Mouse (Mus musculus) heart, postnatal 36 days (tissue): ENCODE measurements around the gene Cdh13. TPM values are rescaled to one million over a fixed set of nuclear protein-coding genes. Genes with fewer than 3 reads are reported as not detected.
"Not testable (repeated sequence)": the region's sequence is repeated elsewhere in the genome, so short reads cannot be mapped to it uniquely, and the experiment has no call there.

Experiments
- DNase-seq, 2 experiments: peaks; one replicate each; pipeline ENCODE4 v3.0.0; 2021 to 2022
- intact Hi-C: fragments of 180-260 bp; cut with DNase I; formaldehyde crosslinking; loops from one replicate; pipeline ENCODE4 v1.15.1; 2025
- total RNA-seq, 2 experiments: library from RNA; stranded (reverse); gene quantifications; 2 replicates each; pipeline ENCODE4 v1.2.3; 2021

The Cdh13 gene
- total RNA-seq, 2 experiments from 2014 or later: 182 to 204 TPM

DNA sequence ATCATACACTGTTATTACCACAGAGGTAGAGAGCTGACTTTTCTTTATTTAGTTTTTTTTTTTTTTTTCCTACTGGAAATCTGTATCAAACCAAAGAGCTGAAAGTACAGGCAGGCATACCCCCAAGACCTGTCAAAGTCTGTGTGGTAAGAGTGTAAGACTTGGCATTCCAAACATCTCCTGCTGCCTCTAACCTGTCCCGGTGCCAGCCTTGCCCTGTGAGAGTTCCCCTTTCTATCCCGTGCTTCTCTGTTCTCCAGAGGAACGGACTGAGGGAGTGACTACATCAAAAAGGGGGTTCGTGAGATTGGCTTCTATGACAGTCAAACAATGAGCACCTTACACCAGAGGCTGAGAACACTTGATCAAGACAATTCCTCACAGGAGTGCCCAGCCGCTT, 458.2 kb downstream of the Cdh13 start:
- intact Hi-C loops: no loop called here
- no peak for DNase-seq

DNA sequence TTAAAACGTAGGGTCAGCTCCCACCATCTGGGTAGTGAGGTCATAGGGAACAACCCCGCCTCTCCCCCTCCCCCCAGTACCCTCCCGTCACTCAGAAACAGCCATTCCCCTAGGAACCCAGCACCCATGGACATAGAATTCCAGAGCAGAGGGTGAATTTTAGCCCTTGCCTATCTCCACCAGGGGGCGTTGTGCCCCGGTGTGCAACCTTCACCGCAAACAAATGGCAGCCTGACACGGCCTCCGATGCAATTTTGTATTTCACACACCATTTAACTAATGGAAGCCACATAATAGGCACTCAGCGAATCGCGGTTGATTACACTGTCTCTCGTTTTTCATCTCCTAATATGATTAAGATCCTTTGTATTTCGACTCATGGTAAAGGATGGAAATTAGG, 461.5 kb downstream of the Cdh13 start:
- intact Hi-C loops: no loop called here
- DNase-seq: no peak

DNA sequence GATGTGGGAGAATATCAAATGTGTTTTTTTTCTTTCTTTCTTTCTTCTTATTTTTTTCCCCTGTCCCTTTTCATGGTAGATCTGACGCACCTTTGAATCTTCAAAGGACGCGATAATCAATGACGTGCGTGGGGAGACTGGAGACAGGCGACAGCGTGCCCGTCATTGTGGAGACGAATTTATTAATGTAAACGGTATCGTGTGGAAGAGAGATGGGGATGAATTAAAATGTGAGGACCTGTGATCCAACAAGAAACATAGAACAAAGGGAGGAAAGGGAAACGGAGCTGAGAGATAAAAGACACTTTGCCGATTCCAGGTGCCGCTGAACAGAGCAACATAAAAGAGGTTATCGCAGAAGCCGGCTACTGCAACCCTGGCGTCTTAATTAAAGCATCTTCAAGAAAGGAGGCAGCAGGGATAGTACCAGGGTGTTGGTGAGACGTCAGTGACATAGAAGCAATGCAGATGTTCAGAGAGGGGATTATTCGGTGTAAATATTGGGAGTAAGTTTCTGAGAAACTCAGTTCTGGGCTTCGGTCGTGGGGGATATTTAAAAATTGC, 464.6 kb downstream of the Cdh13 start:
- intact Hi-C loops: no loop called here
- DNase-seq: no peak

DNA sequence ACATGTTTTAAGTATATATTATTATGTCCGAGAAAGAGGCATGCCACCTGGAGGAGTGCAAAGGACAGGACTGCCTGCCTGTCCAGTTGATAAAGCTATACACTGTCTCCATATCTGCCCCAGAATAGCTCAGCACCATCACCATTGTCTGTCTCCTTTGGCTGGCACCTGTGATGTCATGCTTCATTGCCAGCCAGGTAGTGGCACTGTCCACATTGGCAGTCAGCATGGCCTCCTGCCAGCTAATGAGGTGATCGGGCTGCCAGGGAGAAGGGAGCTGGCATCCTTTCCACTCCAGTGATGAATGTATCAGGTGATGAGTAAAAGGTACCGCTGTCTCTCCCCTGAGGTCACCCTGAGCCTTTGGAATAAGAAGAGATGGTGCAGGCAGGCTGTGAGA, 465.7 kb downstream of the Cdh13 start:
- no peak for DNase-seq
- intact Hi-C loops: no loop called here

DNA sequence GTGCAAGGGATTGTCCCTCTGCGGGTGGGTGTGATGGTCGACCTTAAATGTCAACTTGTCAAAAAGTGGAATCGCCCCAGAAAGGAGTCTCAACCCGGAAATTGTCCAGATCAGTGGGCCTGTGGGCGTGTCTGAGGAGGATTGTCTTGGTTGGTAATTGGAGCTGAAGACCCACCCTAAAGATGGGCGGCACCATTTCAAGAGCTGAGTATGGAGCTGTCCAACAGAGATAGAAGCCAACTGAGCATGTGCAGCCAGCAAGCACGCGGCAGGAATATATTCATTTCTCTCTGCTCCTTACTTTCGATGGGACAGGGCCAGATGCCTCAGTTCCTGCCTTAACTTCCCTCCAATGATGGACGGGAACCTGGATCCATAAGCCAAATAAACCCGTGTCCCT, 466.3 kb downstream of the Cdh13 start:
- no peak for DNase-seq
- intact Hi-C loops: no loop called here

DNA sequence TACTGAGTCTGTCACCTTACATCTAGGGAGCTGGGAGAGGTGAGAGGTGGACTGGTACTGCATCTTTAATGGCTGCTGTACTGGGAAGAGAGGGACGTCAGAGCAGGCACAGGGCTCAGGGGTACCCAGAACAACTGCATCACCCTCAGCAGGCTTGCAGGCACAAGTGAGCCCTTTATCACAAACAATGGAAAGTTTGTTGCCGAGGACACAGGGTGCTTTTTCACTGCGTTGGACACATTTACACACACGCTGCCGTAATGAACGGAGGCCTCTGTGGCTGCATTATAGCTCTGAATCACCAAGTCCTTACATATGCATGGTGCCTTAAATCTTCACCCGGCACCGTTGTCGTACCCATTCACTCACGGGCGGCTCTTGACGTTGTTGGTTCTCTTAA, 470.2 kb downstream of the Cdh13 start:
- intact Hi-C loops: no loop called here
- no peak for DNase-seq

DNA sequence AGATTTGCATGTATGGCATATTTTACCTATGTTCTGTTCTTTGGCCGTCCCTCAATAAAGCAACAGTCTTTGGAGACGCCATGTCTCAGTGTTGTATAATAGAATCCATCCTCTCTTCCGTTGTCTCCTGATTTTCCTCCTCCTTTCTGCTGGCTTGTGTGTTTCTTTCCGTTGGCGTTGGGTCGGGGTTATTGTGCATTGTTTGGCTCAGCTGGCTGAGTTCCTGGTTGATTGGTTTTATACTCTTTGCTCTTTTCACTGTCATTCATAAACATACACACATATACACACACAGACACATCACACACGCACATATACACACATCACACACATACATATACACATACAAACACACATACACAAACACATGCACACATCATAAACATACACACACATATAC, 470.6 kb downstream of the Cdh13 start:
- intact Hi-C loops: no loop called here

DNA sequence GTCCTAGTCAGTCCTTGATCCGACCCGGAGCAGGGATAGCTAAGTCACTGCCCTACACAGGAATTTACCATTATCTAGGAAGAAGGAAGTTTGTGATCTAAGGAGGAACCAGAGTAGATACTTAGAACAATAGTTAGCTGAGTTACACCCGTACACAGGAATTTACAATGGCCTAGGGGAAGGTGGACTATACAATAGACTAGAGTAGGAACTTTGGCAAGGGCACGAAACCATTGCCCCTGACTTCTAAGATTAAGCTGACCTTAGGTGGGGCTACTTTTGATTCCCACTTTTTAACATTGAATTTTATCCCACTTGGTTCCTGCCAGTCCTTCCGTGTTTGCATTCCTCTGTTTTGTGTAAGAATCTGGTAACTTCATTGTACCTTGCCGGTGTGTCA, 494.0 kb downstream of the Cdh13 start:
- DNase-seq, intact Hi-C loops: not testable (repeated sequence)

More for the DNA sequence above, 470.6 kb downstream of the Cdh13 start:
- no peak for DNase-seq

DNA sequence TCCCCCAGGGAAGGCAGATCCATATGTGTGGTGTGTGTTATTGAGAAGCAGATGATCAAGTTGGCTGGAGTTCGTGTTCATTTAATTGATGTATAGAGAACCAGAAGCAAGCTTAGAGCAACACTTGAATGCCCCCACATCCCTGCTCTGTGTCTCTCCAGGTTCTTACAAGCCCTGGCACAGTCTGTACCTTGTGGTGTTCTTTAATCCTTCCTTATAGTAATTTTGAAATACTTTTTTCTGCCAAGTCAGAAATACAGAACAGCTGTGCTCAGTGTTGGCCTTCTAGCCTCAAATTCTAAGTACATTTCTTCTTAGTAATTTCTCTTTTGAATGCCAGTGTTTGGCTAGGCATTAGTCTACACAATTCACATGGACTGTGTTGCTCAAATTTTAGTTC, 494.8 kb downstream of the Cdh13 start:
- intact Hi-C loops: no loop called here
- no peak for DNase-seq

DNA sequence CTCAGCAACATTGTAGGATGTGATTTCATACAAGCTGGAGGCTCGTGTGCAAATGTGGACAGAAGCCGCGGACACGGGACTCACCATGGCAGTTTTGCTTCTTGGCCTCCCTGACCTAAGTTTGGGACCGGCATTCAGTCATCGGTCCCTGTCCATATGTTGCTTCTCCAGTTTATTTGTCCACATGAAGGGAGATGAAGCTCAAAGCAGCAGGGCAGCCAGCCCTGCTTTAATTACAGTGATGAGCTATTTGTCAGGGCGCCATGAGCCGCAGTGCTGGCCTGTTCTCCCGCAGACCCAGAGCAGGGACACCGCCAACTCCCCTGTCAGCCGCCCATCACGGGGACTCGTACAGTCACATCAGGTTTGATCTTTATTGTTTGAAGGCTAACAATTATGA, 502.1 kb downstream of the Cdh13 start:
- no peak for DNase-seq
- intact Hi-C loops: no loop called here

DNA sequence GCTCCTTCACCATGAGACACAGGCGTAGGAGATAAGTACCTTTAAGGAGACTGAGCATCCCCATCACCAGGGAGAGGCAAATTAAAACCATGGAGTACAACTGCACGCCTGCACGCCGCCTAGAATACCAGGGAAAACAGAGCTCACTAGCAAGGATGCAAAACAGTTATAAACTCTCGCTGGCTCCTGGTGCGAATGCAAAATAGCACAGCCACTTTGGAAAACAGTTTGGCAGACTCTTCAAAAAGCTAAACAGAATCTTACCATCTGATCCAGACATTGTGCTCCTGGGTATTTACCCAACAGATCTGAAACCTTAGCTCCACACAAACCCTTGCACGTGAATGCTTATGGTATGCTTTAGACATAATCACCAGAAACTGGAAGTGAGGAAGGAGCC, 506.1 kb downstream of the Cdh13 start:
- intact Hi-C loops: no loop called here
- DNase-seq: no peak

DNA sequence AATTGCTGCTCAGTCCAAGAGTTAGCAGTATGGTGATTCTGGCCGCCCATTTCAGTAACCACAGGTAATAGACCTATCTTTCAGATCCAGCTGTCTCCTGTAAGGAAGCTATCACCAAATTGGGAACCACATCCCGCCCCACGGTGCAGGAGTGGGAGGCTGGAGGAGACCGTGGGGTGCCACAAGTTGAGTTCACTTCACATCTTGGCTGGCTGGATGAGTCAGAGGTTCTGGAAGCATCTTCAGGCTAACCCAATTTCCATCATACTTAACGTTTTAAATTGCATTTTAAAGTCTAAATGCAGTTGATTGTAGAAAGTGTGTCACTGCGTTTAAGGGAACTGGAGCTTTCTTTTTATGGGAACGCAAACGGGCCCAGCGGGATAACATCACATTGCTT, 511.4 kb downstream of the Cdh13 start:
- intact Hi-C loops: no loop called here
- no peak for DNase-seq

DNA sequence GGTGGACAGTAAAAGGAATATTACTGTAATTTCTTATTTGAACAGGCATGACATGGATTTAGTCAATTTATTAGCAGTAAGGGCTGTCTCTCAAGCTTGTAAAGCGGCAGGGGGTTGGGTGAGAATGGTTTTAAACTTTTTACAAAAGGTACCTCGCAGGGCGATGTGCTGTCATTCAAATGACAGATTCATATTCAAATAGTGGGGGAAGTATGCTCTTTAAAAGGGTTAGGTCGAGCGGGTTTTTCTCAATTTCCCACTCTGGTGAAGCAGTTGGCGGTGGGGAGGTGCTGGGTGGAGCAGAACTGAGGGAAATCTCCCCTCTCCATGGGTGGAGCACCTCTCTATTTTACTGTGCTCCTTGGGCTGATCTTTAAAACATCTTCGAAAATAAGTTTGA, 513.0 kb downstream of the Cdh13 start:
- DNase-seq: no peak
- intact Hi-C loops: no loop called here

DNA sequence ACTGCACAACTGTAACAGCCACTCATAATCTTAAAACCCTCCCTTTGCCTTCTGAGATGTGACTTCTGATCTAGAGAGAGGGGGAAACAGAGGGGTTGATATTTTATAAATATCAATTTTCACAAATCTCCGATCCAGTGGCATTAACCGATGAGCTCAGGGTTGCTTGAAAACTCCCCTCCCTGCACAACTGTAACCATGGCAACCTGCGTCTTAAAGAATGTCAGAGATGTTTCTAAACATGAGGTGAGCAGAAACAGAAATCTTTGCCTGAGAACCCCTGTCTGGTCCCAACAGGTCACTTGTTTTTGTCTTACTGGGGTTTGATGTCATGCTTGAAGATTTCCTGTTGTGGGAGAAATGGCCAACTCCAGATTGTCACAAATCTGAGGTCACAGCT, 513.6 kb downstream of the Cdh13 start:
- intact Hi-C loops: no loop called here
- DNase-seq: no peak

DNA sequence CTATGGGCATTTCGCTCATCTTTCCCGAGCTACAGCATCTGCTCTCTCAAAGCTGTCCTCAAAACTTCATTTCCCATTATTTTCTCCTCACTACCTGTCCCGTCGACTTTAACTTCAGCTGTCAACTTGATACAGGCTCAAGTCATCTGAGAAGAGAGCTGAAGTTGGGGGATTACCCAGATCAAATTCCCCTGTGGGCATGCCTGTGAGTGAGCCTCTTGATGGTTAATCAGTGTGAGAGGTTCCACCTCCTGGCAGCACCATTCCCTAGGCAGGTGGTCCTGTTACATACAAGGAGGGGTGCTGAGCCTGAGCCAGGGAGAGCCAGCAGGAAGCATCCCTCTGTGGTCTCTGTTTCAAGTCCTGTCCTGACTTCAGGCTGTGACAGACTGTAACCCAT, 519.6 kb downstream of the Cdh13 start:
- DNase-seq: no peak
- intact Hi-C loops: no loop called here

DNA sequence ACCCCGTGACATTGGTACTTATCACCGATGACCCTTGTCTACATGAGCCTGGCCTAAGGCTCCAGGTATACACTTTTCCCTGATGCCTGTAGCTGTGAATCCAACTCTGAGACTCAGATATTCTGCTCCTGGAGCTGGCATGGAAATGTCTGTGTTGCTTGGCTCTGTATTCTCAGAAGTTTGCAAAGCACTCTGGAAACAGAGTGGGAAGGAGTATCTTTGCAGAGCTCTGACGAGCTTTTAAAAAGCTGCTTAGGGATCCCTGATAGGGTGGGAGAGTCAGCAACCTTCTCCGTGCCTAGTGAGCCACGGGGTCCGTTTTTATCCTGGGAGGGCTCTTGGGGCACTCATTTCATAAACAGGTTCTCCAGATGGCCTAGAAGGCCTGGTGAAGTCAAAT, 526.1 kb downstream of the Cdh13 start:
- no peak for DNase-seq
- intact Hi-C loops: no loop called here

DNA sequence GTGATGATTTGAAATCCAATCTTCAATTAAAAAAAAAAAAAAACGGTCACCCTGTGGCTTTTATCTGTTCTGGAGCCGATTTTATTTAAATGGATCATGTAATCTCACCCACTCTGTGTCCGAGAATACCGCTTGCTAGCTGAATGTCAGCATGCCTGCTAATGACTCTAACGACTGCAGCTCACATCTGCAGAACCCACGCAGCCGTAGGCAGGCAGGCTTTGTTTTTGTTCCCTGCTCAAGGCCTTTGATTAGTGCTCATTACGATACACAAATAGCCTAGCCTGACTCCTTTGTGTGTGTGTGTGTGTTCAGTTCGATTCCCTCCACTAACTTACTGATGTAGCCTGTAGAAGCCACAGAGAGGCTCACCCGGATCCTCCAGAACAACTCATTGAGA, 531.5 kb downstream of the Cdh13 start:
- intact Hi-C loops: no loop called here
- DNase-seq: no peak

DNA sequence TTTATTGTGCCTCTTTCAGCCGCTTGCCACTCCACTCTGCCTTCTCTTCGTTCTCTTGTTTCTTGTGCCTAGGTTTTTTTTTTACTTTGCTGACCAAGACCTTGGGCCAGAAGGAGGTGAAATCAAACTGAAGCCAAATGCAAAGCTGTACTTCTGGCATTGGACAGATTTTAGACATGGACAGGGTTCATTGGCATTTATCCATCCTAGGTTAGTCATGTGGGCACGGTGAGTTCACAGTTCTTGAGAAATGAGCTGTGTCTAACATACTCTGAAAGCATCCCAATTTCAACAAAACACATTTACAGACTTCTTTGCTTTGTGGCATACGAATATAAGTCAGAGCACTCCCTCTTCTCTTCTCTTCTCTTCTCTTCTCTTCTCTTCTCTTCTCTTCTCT, 543.2 kb downstream of the Cdh13 start:
- intact Hi-C loops: no loop called here
- DNase-seq: no peak

DNA sequence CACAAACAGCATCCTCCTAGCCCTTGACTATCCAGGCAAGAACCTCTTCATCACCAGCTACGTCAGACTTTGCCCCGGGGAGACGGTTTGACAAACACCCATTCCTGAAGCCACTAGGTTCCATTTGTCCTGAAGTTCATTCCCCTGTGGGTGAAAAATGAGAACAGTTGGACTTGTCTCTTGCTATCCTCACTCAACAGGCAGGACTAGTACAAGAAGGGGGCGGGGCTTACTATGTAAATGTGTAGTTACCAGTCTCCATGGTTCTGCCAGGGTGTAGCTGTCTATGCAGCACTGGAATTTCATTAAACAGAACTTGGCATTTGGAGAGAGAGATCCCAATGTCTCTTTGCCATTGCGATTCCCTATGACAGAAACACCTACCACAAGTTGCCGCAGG, 544.2 kb downstream of the Cdh13 start:
- DNase-seq: no peak
- intact Hi-C loops: no loop called here

DNA sequence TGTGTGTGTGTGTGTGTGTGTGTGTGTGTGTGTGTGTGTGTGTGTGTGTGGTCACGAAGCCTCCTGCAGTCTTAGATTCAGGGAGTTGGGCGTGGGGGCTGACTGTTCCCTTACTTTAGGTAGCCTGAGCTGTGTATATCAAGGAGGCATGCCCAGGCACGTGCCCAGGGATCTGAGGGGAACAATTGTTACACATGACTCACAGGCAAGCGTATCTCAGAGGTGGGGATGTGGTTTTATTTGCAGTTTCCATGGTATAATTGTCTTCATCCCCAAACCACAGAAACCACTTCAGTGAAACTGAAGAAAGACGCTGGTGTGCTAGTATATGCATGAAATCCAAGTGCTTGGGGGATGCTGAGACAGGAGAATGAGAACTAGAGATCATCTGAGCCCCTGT, 546.8 kb downstream of the Cdh13 start:
- no peak for DNase-seq
- intact Hi-C loops: no loop called here

DNA sequence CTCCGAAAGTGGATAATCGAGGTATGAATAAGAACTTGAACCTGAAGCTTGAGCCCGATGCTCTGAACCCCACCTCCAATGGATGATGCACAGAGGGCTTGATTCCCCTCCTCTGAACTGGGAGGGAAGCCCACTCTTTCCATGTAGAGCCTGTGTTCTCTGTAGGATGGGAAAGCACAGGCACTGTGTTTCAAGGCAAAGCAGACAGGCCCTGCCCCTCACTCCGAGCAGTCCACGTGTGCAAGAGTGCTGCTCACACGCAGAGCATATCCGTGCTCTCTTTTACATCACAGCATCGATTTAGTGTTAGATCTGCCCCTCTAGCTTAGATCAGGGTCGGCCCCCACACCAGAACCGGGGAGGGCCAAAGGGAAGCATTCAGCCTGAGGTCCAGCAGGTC, 547.5 kb downstream of the Cdh13 start:
- DNase-seq: no peak
- intact Hi-C loops: no loop called here

DNA sequence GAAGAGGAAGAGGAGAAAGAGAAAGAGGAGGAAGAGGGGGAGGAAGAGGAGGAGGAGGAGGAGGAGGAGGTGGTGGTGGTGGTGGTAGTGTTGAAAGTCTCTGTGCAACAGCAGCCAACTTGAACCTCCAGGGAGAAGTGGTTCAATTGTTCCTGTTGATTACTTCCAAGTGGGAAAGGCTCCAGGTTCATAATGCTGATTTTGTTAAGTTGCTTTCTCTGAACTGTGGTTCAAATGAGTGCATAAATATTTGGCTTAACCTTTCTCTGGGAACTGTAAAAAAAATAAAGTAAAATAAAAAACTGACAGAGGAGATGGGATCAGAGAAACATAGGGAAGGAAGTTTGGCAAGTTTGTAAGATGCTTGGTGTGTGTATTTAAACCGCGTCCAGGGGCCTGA, 555.3 kb downstream of the Cdh13 start:
- no peak for DNase-seq
- intact Hi-C loops: no loop called here

DNA sequence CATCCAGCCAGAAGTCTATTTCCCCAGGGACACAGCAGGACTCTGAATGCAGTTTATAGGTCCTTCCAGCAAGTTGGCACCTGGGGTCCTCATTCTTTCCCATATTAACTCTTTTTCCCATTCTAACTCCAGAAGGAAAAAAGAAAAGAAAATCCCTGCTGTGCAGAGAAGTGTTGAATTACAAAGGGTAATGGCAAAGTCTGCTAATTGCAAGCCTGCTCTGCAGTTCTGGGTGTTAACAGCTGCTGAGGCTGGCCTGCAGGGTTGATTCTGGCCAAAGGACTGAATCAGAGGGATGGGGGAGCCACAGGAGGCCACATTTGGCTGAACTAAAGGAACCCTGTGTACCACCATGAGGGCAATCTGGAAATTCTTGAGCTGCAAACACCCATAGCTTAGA, 562.2 kb downstream of the Cdh13 start:
- DNase-seq: no peak
- intact Hi-C loops: no loop called here

DNA sequence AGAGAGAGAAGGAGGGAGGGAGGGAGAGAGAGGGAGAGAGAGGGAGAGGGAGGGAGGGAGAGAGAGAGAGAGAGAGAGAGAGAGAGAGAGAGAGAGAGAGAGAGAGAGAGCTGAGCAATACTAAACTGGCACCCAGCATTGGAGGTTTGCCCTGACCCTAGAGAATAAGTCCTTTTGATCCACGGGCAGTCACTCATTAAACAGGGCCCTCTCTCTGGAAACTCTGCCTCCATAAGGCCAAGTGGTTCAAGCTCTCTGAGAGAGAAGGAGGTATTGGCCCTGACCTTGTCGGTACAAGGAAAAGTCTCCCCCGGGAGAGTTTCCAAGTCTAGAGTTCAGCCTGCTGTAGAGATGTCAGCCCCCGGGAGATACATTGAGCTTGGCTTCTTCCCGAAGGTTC, 564.5 kb downstream of the Cdh13 start:
- no peak for DNase-seq
- intact Hi-C loops: no loop called here
